Mouse (Mus musculus) olfactory bulb, adult 2 months (tissue): ENCODE measurements around the gene Ccpg1. TPM values are rescaled to one million over a fixed set of nuclear protein-coding genes. Genes with fewer than 3 reads are reported as not detected.

Experiments
- H3K27ac ChIP-seq: fragments of 200-500 bp; 2 replicates; pipeline ENCODE4 v1.5.1; 2012; ENCODE audit warnings: low read depth, low read length; ENCODE audit not compliant: insufficient read depth
- H3K4me1 ChIP-seq: fragments of 200-500 bp; 2 replicates; pipeline ENCODE4 v1.6.1; 2012; ENCODE audit warnings: low read length; ENCODE audit not compliant: control insufficient read depth, insufficient read depth
- H3K4me3 ChIP-seq: fragments of 200-500 bp; 2 replicates; pipeline ENCODE4 v1.5.1; 2012; ENCODE audit warnings: mild to moderate bottlenecking, low read depth, low read length, moderate library complexity; ENCODE audit not compliant: insufficient read depth
- CTCF ChIP-seq: fragments of 200-500 bp; IDR thresholded peaks from 2 replicates; pipeline ENCODE4 v1.5.1; 2012; ENCODE audit warnings: low read depth, mild to moderate bottlenecking, low read length, moderate library complexity; ENCODE audit not compliant: insufficient read depth
- POLR2A ChIP-seq: fragments of 200-500 bp; IDR thresholded peaks from 2 replicates; pipeline ENCODE4 v1.6.1; 2012; ENCODE audit warnings: mild to moderate bottlenecking, low read depth, low read length, moderate library complexity; ENCODE audit not compliant: insufficient read depth
- WGBS: fragments of 180-500 bp; shearing (Covaris S2); methylation state at CpG from one replicate; pipeline ENCODE4 v1.1.7; 2018; 5-methylcytosine and 5-hydroxymethylcytosine counted together
- polyA plus RNA-seq: library from polyadenylated mRNA; stranded (reverse); fragments of >200 nt; gene quantifications from 2 replicates; pipeline ENCODE4 v1.2.4, GENCODE M21; 2012; ENCODE audit warnings: low replicate concordance; ENCODE audit not compliant: missing spikeins, insufficient read depth, insufficient read length

The Ccpg1 gene
- polyA plus RNA-seq, 1 experiment = not detected

GRCm38 (mm10) chr9:73049833-73050232, 64.6 kb downstream of the Ccpg1 start:
- WGBS = 37% methylated on average over 5 of the region's 5 CpGs
- Histone ChIP-seq H3K27ac (no peak overlapping the region), H3K4me1 (peaks cover 6% of the 10 kb centered on the region), H3K4me3 (no peak overlapping the region)
- TF ChIP-seq CTCF (no peak), POLR2A (no peak)

GRCm38 (mm10) chr9:73050606-73051005, 65.4 kb downstream of the Ccpg1 start:
- H3K4me1 ChIP-seq = peaks cover 3% of the 10 kb centered on the region
- WGBS = 51% methylated on average over 8 of the region's 8 CpGs
- H3K4me3 ChIP-seq = no peak overlapping the region
- no peak overlapping the region for H3K27ac ChIP-seq
- TF ChIP-seq CTCF (no peak), POLR2A (no peak)

GRCm38 (mm10) chr9:73055441-73055911, 70.2 kb downstream of the Ccpg1 start:
- no peak overlapping the region for H3K4me3 ChIP-seq
- TF ChIP-seq CTCF = no peak
- no peak for TF ChIP-seq POLR2A
- H3K4me1 ChIP-seq = no peaks in the 10 kb centered on the region
- H3K27ac ChIP-seq = no peak overlapping the region
- 72% methylated on average over 10 of the region's 10 CpGs for WGBS

GRCm38 (mm10) chr9:73059224-73059623, 74.0 kb downstream of the Ccpg1 start:
- Histone ChIP-seq H3K4me1 (peaks cover 3% of the 10 kb centered on the region; the same call in 1 of the 2 replicates), H3K4me3 (no peak overlapping the region), H3K27ac (no peak overlapping the region)
- no peak for TF ChIP-seq POLR2A
- TF ChIP-seq CTCF = no peak
- 93% methylated on average over 4 of the region's 4 CpGs for WGBS

GRCm38 (mm10) chr9:73063621-73064290, 78.5 kb downstream of the Ccpg1 start:
- TF ChIP-seq CTCF (no peak), POLR2A (no peak)
- 51% methylated on average over 15 of the region's 15 CpGs for WGBS

More at GRCm38 (mm10) chr9:73063621-73064290, 78.5 kb downstream of the Ccpg1 start:
- peaks cover 14% of the 10 kb centered on the region for H3K4me1 ChIP-seq
- H3K27ac ChIP-seq = no peak overlapping the region
- no peak overlapping the region for H3K4me3 ChIP-seq

Other genes with a start within 250 kb of the Ccpg1 start
- gene Prtg, start 178.6 kb upstream of the Ccpg1 start, polyA plus RNA-seq = not detected in 2 replicates
- not detected in 2 replicates for gene Pygo1, start 59.8 kb upstream of the Ccpg1 start, polyA plus RNA-seq
- not detected in 2 replicates for gene Dyx1c1, start 26.6 kb upstream of the Ccpg1 start, polyA plus RNA-seq
- not detected in 2 replicates for gene Gm44503, start 26.6 kb upstream of the Ccpg1 start, polyA plus RNA-seq
- gene Ccpg1os, start within 50 bp of the Ccpg1 start, polyA plus RNA-seq = not detected in 2 replicates
- gene Pigb, start 54.9 kb downstream of the Ccpg1 start, polyA plus RNA-seq = not detected in 2 replicates
- not detected in 2 replicates for gene Rab27a, start 59.4 kb downstream of the Ccpg1 start, polyA plus RNA-seq
- gene Khdc3, start 116.4 kb downstream of the Ccpg1 start, polyA plus RNA-seq = not detected in 2 replicates
- not detected in 2 replicates for gene Gm20509, start 117.0 kb downstream of the Ccpg1 start, polyA plus RNA-seq
- gene Rsl24d1, start 128.0 kb downstream of the Ccpg1 start, polyA plus RNA-seq = not detected in 2 replicates